Mouse (Mus musculus): ENCODE measurements at regions not wholly inside any gene's neighbourhood (a gene's known extent, or its start where the extent isn't known, plus 50 kb on each side); places are given as distances from the start of the nearest gene placed in this dataset.
"Not testable (repeated sequence)": the region's sequence is repeated elsewhere in the genome, so short reads cannot be mapped to it uniquely, and the experiment has no call there.

GRCm38 (mm10) chr10:50370611-50371010, 221.9 kb upstream of the Ascc3 start:
- Histone ChIP-seq H3K4me3 (ENCODE audit: insufficient read depth, low read length) (no peak overlapping the region), H3K27ac (ENCODE audit: insufficient read depth, low read length) (no peak overlapping the region), H3K4me1 (ENCODE audit: control insufficient read depth, insufficient read depth, low read length) (no peaks in the 10 kb centered on the region)
- TF ChIP-seq POLR2A (IDR thresholded peaks at IDR 0.05; ENCODE audit: extremely low read depth, insufficient read depth, low read length) (no peak), CTCF (IDR thresholded peaks at IDR 0.05; ENCODE audit: extremely low read depth, insufficient read depth, low read length) (peak; percentile 39; the same call in 1 of the 2 replicates)

GRCm38 (mm10) chr10:50392617-50393016, 199.9 kb upstream of the Ascc3 start:
- H3K27ac ChIP-seq (ENCODE audit: insufficient read depth, low read length); H3K4me3 ChIP-seq (ENCODE audit: insufficient read depth, low read length); H3K4me1 ChIP-seq (ENCODE audit: control insufficient read depth, insufficient read depth, low read length): not testable (repeated sequence)
